Mouse (Mus musculus) cerebellum, adult 9-10 months (tissue): ENCODE measurements at regions not wholly inside any gene's neighbourhood (a gene's known extent, or its start where the extent isn't known, plus 50 kb on each side); places are given as distances from the start of the nearest gene placed in this dataset.

Source experiments
- DNase-seq: peaks from one replicate; pipeline ENCODE4 v3.0.0; 2022

DNA sequence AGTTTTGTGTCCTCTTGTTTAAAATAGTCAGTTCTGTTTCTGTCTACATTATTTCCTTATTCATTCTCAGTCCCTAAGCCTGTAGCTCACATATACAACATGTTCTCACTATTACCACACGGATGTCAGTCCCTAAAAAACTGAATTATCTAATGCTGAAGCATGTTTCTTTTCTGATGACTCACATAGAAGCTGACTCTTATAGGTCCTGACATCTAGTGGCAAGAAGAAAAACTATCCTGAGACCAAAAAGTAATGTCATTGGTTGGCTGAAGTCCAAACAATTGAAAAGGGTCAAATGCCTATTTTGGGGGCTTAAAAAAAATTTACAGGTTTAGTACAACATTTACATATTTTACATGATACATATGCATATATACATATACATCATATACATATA lies 551.3 kb upstream of the Tenm3 start:
- DNase-seq = no peak

DNA sequence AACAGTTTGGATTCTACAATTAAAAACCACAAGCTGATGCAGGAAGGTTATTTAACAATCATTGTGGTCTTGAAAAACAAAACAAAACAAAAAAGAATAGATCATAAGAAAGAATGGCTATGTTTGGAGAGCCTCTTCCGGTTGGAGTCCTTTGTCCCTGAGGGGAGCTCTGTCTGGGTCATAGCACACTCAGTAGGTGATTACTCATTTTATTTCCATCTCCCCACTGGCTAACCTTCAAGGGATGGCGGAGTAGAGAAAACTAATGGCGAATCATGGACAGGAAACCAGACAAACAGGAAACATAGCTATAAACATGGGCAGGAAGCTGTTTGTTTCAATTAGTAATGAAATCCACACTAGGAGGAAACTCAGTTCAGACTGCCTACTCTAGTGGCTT lies 545.8 kb upstream of the Tenm3 start:
- no peak for DNase-seq

DNA sequence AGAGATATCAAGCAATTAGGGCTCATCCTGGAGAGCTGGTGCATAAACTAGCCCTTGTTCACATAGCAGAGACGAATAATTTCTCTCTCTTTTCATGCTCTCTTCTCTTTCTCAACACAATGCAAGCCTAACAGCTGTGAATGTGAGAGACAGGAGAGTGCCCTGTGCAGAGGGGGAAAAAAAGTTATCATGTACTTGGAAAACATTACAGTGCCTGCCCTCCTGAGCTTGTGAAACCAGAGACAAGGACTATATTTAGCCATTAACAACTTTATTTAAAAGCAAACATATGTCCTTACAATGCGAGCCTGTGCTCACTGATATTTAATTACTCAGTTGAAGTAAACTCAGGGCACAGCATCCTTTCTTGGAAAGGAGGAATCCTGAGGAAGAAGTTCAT lies 543.8 kb upstream of the Tenm3 start:
- no peak for DNase-seq

DNA sequence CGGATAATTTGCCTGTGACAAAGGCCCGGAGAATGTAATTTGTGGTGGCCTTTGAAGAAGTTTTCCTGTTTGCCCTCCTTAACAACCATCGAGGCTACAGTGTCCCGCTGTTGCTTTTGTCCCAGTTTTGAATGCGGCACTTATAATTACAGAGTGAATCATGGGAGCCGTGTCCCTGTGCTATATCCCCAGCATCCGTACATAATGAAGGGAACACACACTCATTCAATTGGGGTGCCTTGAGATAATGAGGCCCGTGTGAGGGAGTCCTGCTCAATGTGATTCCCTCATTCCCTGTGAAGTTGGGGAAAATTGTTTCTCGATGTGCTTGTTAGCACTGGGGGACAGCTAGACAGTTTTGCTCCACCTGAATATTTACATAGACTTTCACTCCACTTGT lies 528.9 kb upstream of the Tenm3 start:
- DNase-seq = no peak

DNA sequence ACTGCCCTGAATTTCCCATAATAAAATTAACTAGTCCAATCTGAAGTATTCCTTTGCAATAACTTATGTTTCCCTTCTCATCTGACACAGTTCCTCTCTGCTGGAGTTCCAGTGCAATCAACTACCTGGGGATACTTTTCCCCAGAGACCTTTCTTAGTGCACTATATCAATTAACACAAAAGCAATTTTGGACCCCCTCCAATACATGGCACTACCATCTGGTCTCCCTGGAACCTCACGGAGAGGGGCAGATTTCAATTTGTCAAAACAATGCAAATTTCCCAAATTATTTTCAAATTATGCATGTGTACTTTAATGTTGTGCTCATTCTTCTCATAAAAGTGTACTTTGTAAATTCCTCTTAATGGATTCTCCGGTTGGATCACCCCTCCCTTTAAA lies 518.9 kb upstream of the Tenm3 start:
- DNase-seq = peak; percentile 1

- no peak for DNase-seq
Measured at GRCm38 (mm10) chr8:49361443-49361842, 517.7 kb upstream of the Tenm3 start.

GRCm38 (mm10) chr8:49360121-49360520 lies 516.4 kb upstream of the Tenm3 start:
- no peak for DNase-seq

GRCm38 (mm10) chr8:49359671-49360070 lies 515.9 kb upstream of the Tenm3 start:
- no peak for DNase-seq

GRCm38 (mm10) chr8:49348602-49349001 lies 504.9 kb upstream of the Tenm3 start:
- no peak for DNase-seq

- DNase-seq = no peak
Measured at GRCm38 (mm10) chr8:49338716-49339115, 495.0 kb upstream of the Tenm3 start.

DNA sequence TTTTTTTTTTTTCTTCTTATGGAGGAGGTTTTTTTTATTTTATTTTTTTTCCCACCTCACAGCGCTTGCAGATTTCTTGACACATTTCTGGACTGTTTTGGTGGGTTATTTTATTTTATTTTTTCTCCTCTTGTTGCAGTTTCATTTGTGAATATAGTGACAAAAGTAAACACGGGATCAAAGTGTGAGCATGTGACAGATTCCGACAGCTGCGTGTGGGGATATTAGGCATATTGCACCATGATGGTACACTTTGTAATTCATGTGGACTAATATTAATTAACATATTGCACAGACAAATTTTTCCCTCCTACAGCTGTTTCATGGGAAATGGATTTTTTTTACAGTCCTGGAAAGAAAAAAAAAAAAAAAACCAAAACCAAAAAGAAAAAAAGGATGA lies 483.2 kb upstream of the Tenm3 start:
- no peak for DNase-seq

DNA sequence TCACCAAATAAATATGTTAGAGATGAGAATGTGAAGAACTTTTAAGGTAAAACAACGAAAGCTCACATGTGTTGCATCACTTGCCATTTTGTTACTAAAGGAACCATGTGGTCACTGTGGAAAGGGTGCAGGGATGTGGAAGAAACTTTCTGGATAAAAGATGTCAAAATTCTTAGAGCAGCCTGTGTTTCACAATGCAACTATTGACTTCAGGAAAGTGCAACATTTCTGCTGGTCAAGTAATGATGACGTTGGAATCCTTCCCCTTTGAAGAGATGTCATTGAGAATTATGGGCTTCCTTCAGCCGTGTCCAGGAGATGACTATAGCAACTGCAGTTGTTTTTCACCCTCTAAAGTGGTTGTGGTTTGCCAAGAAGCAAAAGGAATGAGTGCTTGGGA lies 477.7 kb upstream of the Tenm3 start:
- DNase-seq = no peak

- DNase-seq = no peak
Measured at GRCm38 (mm10) chr8:49313483-49314278, 469.9 kb upstream of the Tenm3 start.

DNA sequence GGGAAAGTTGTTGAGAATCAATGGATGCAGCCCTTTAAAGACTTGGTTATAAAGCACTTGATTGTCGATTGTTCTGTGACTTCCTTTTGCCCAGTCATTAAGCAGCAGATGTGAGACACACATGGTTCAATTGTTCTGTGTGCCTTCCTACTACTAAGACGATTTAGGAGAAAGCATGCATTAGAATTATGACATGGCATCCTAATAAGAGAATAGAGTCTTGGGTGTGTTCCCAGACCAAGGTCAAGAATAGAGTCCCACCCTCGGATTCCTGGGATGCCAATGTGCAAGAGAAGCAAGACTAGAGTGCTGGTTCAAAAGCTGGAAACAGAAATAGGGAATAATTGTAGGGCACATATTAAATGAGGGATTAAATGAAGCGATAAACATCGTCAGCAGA lies 469.1 kb upstream of the Tenm3 start:
- DNase-seq = no peak

DNA sequence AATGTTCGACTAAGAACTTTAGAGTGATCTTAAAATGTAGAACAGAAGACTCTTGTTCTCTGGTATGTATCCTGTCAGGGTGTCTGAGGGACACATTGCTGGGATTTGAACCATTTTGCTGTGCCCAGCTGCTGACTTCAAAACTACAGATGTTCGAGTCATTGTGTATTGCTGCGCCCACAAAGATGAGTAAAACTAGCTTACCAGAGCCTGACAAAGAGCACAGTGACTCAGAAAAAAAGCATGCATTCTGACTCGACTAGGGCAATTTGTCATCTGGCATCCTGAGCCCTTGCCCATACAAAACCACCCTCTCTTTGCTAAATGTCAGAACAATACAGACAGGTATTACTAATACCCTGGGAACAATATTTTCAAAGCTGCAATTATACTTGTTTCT lies 438.6 kb upstream of the Tenm3 start:
- DNase-seq = no peak

GRCm38 (mm10) chr8:49281254-49281653 lies 437.5 kb upstream of the Tenm3 start:
- no peak for DNase-seq

DNA sequence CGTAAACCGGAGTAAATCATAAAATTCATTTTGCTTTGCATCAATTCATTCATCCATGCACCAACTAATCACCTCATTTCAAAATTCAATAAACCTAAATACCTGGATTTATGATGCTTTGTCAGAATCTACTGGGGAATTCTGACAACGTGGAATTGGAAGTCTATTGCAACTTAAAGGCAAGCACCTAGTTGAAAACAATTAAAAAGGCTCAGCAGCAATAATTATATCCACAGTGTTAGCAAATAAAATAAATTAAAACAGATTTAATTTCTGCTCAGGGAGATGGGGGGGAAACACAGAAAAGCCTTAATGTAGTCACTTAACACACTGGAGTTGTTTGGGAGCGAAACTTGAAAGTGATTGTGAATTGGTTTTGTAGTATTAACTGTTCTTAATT lies 430.3 kb upstream of the Tenm3 start:
- DNase-seq = no peak

- DNase-seq = no peak
Measured at GRCm38 (mm10) chr8:49273109-49273508, 429.4 kb upstream of the Tenm3 start.

- no peak for DNase-seq
Measured at GRCm38 (mm10) chr8:49263416-49263815, 419.7 kb upstream of the Tenm3 start.

- no peak for DNase-seq
Measured at GRCm38 (mm10) chr8:49262797-49263196, 419.0 kb upstream of the Tenm3 start.

- no peak for DNase-seq
Measured at GRCm38 (mm10) chr8:49255954-49256353, 412.2 kb upstream of the Tenm3 start.

- DNase-seq = no peak
Measured at GRCm38 (mm10) chr8:49254311-49254828, 410.6 kb upstream of the Tenm3 start.

GRCm38 (mm10) chr8:49243002-49243401 lies 399.3 kb upstream of the Tenm3 start:
- no peak for DNase-seq

GRCm38 (mm10) chr8:49236822-49237071 lies 393.0 kb upstream of the Tenm3 start:
- DNase-seq = no peak
